Mouse (Mus musculus): ENCODE measurements around the gene Thsd7b. TPM values are rescaled to one million over a fixed set of nuclear protein-coding genes. Genes with fewer than 3 reads are reported as not detected.

Thsd7b gene
- polyA plus RNA-seq, 1 experiment from 2014 or later = 0.82 TPM

GRCm38 (mm10) chr1:129538970-129539369 lies 265.9 kb downstream of the Thsd7b start:
- Histone ChIP-seq H3K4me3 (ENCODE audit: low read depth, low read length) (no peak overlapping the region), H3K36me3 (ENCODE audit: control insufficient read depth, insufficient read depth, low read length) (no peaks in the 10 kb centered on the region), H3K4me2 (no peak overlapping the region), H3K9ac (ENCODE audit: low read depth, low read length) (no peak overlapping the region), H3K27ac (ENCODE audit: low read depth, low read length) (no peak overlapping the region), H3K9me3 (ENCODE audit: control insufficient read depth, low read length) (no peaks in the 10 kb centered on the region), H3K27me3 (replicated peaks; ENCODE audit: control insufficient read depth, insufficient read depth, low read length) (no peaks in the 10 kb centered on the region), H3K4me1 (replicated peaks; ENCODE audit: control insufficient read depth, insufficient read depth, low read length) (no peaks in the 10 kb centered on the region)
- WGBS = 78% methylated on average over 4 of the region's 4 CpGs
- ATAC-seq (replicated peaks; ENCODE audit: low FRiP score) (no peak), DNase-seq (ENCODE audit: low spot score) (no peak)

- Histone ChIP-seq H3K9me3 (ENCODE audit: control insufficient read depth, low read length) (no peaks in the 10 kb centered on the region), H3K36me3 (ENCODE audit: control insufficient read depth, insufficient read depth, low read length) (no peaks in the 10 kb centered on the region), H3K4me3 (ENCODE audit: low read depth, low read length) (no peak overlapping the region), H3K4me2 (no peak overlapping the region), H3K27ac (ENCODE audit: low read depth, low read length) (no peak overlapping the region), H3K4me1 (replicated peaks; ENCODE audit: control insufficient read depth, insufficient read depth, low read length) (no peaks in the 10 kb centered on the region), H3K9ac (ENCODE audit: low read depth, low read length) (no peak overlapping the region), H3K27me3 (replicated peaks; ENCODE audit: control insufficient read depth, insufficient read depth, low read length) (no peaks in the 10 kb centered on the region)
- ATAC-seq (replicated peaks; ENCODE audit: low FRiP score) (no peak), DNase-seq (ENCODE audit: low spot score) (no peak)
- WGBS = 47% methylated on average over 1 of the region's 1 CpGs
Measured at GRCm38 (mm10) chr1:129540751-129541150, 267.6 kb downstream of the Thsd7b start.

GRCm38 (mm10) chr1:129542563-129543146 lies 269.6 kb downstream of the Thsd7b start:
- WGBS = 56% methylated on average over 3 of the region's 3 CpGs
- Histone ChIP-seq H3K4me3 (ENCODE audit: low read depth, low read length) (no peak overlapping the region), H3K36me3 (ENCODE audit: control insufficient read depth, insufficient read depth, low read length) (no peaks in the 10 kb centered on the region), H3K27ac (ENCODE audit: low read depth, low read length) (no peak overlapping the region), H3K4me2 (no peak overlapping the region), H3K9me3 (ENCODE audit: control insufficient read depth, low read length) (no peaks in the 10 kb centered on the region), H3K27me3 (replicated peaks; ENCODE audit: control insufficient read depth, insufficient read depth, low read length) (no peaks in the 10 kb centered on the region), H3K4me1 (replicated peaks; ENCODE audit: control insufficient read depth, insufficient read depth, low read length) (no peaks in the 10 kb centered on the region), H3K9ac (ENCODE audit: low read depth, low read length) (no peak overlapping the region)
- no peak for ATAC-seq (replicated peaks; ENCODE audit: low FRiP score)
- no peak for DNase-seq (ENCODE audit: low spot score)

- Histone ChIP-seq H3K27ac (ENCODE audit: low read depth, low read length) (no peak overlapping the region), H3K4me2 (no peak overlapping the region), H3K9ac (ENCODE audit: low read depth, low read length) (no peak overlapping the region), H3K4me1 (replicated peaks; ENCODE audit: control insufficient read depth, insufficient read depth, low read length) (no peaks in the 10 kb centered on the region), H3K4me3 (ENCODE audit: low read depth, low read length) (no peak overlapping the region), H3K36me3 (ENCODE audit: control insufficient read depth, insufficient read depth, low read length) (no peaks in the 10 kb centered on the region), H3K27me3 (replicated peaks; ENCODE audit: control insufficient read depth, insufficient read depth, low read length) (no peaks in the 10 kb centered on the region), H3K9me3 (ENCODE audit: control insufficient read depth, low read length) (no peaks in the 10 kb centered on the region)
- DNase-seq (ENCODE audit: low spot score) (no peak), ATAC-seq (replicated peaks; ENCODE audit: low FRiP score) (no peak)
- 67% methylated on average over 3 of the region's 3 CpGs for WGBS
Measured at GRCm38 (mm10) chr1:129543169-129543568, 270.1 kb downstream of the Thsd7b start.

GRCm38 (mm10) chr1:129558054-129558453 lies 285.0 kb downstream of the Thsd7b start:
- ATAC-seq (replicated peaks; ENCODE audit: low FRiP score) = no peak

GRCm38 (mm10) chr1:129559137-129559536 lies 286.0 kb downstream of the Thsd7b start:
- DNase-seq (ENCODE audit: low spot score) = no peak
- H3K27ac ChIP-seq (ENCODE audit: low read depth, low read length) = no peak overlapping the region
- no peak overlapping the region for H3K4me2 ChIP-seq
- H3K9ac ChIP-seq (ENCODE audit: low read depth, low read length) = no peak overlapping the region
- no peaks in the 10 kb centered on the region for H3K27me3 ChIP-seq (replicated peaks; ENCODE audit: control insufficient read depth, insufficient read depth, low read length)
- WGBS = 81% methylated on average over 4 of the region's 4 CpGs
- H3K4me1 ChIP-seq (replicated peaks; ENCODE audit: control insufficient read depth, insufficient read depth, low read length) = no peaks in the 10 kb centered on the region
- ATAC-seq (replicated peaks; ENCODE audit: low FRiP score) = no peak
- no peak overlapping the region for H3K4me3 ChIP-seq (ENCODE audit: low read depth, low read length)
- no peaks in the 10 kb centered on the region for H3K9me3 ChIP-seq (ENCODE audit: control insufficient read depth, low read length)
- no peaks in the 10 kb centered on the region for H3K36me3 ChIP-seq (ENCODE audit: control insufficient read depth, insufficient read depth, low read length)

More at GRCm38 (mm10) chr1:129558054-129558453, 285.0 kb downstream of the Thsd7b start:
- 89% methylated on average over 4 of the region's 4 CpGs for WGBS
- Histone ChIP-seq H3K4me1 (replicated peaks; ENCODE audit: control insufficient read depth, insufficient read depth, low read length) (no peaks in the 10 kb centered on the region), H3K4me2 (no peak overlapping the region), H3K27ac (ENCODE audit: low read depth, low read length) (no peak overlapping the region), H3K4me3 (ENCODE audit: low read depth, low read length) (no peak overlapping the region), H3K9me3 (ENCODE audit: control insufficient read depth, low read length) (no peaks in the 10 kb centered on the region; the same call in 1 of the 2 replicates), H3K36me3 (ENCODE audit: control insufficient read depth, insufficient read depth, low read length) (no peaks in the 10 kb centered on the region), H3K9ac (ENCODE audit: low read depth, low read length) (no peak overlapping the region), H3K27me3 (replicated peaks; ENCODE audit: control insufficient read depth, insufficient read depth, low read length) (no peaks in the 10 kb centered on the region)
- DNase-seq (ENCODE audit: low spot score) = no peak

- no peaks in the 10 kb centered on the region for H3K9me3 ChIP-seq (ENCODE audit: control insufficient read depth, low read length)
- no peaks in the 10 kb centered on the region for H3K27me3 ChIP-seq (replicated peaks; ENCODE audit: control insufficient read depth, insufficient read depth, low read length)
- ATAC-seq (replicated peaks; ENCODE audit: low FRiP score) (no peak), DNase-seq (ENCODE audit: low spot score) (no peak)
- H3K4me3 ChIP-seq (ENCODE audit: low read depth, low read length) = no peak overlapping the region
- H3K4me1 ChIP-seq (replicated peaks; ENCODE audit: control insufficient read depth, insufficient read depth, low read length) = no peaks in the 10 kb centered on the region
- no peak overlapping the region for H3K27ac ChIP-seq (ENCODE audit: low read depth, low read length)
- H3K9ac ChIP-seq (ENCODE audit: low read depth, low read length) = no peak overlapping the region
- no peak overlapping the region for H3K4me2 ChIP-seq
- 53% methylated on average over 3 of the region's 3 CpGs for WGBS
- no peaks in the 10 kb centered on the region for H3K36me3 ChIP-seq (ENCODE audit: control insufficient read depth, insufficient read depth, low read length)
Measured at GRCm38 (mm10) chr1:129559812-129560211, 286.7 kb downstream of the Thsd7b start.

GRCm38 (mm10) chr1:129562707-129563106 lies 289.6 kb downstream of the Thsd7b start:
- WGBS = 47% methylated on average over 1 of the region's 1 CpGs
- no peaks in the 10 kb centered on the region for H3K27me3 ChIP-seq (replicated peaks; ENCODE audit: control insufficient read depth, insufficient read depth, low read length)
- no peak overlapping the region for H3K27ac ChIP-seq (ENCODE audit: low read depth, low read length)
- H3K36me3 ChIP-seq (ENCODE audit: control insufficient read depth, insufficient read depth, low read length) = no peaks in the 10 kb centered on the region
- H3K9me3 ChIP-seq (ENCODE audit: control insufficient read depth, low read length) = no peaks in the 10 kb centered on the region
- H3K9ac ChIP-seq (ENCODE audit: low read depth, low read length) = no peak overlapping the region
- H3K4me2 ChIP-seq = no peak overlapping the region
- no peaks in the 10 kb centered on the region for H3K4me1 ChIP-seq (replicated peaks; ENCODE audit: control insufficient read depth, insufficient read depth, low read length)
- no peak overlapping the region for H3K4me3 ChIP-seq (ENCODE audit: low read depth, low read length)
- no peak for DNase-seq (ENCODE audit: low spot score)
- no peak for ATAC-seq (replicated peaks; ENCODE audit: low FRiP score)

- Histone ChIP-seq H3K27ac (ENCODE audit: low read depth, low read length) (no peak overlapping the region), H3K36me3 (ENCODE audit: control insufficient read depth, insufficient read depth, low read length) (no peaks in the 10 kb centered on the region), H3K4me1 (replicated peaks; ENCODE audit: control insufficient read depth, insufficient read depth, low read length) (no peaks in the 10 kb centered on the region), H3K9ac (ENCODE audit: low read depth, low read length) (no peak overlapping the region), H3K27me3 (replicated peaks; ENCODE audit: control insufficient read depth, insufficient read depth, low read length) (no peaks in the 10 kb centered on the region), H3K4me2 (no peak overlapping the region), H3K9me3 (ENCODE audit: control insufficient read depth, low read length) (no peaks in the 10 kb centered on the region), H3K4me3 (ENCODE audit: low read depth, low read length) (no peak overlapping the region)
- DNase-seq (ENCODE audit: low spot score) (no peak), ATAC-seq (replicated peaks; ENCODE audit: low FRiP score) (no peak)
- WGBS = 86% methylated on average over 3 of the region's 3 CpGs
Measured at GRCm38 (mm10) chr1:129570522-129570921, 297.4 kb downstream of the Thsd7b start.
